Comparison of ENCODE assay signal across 9 mouse cellular contexts in the genomic region with DNA sequence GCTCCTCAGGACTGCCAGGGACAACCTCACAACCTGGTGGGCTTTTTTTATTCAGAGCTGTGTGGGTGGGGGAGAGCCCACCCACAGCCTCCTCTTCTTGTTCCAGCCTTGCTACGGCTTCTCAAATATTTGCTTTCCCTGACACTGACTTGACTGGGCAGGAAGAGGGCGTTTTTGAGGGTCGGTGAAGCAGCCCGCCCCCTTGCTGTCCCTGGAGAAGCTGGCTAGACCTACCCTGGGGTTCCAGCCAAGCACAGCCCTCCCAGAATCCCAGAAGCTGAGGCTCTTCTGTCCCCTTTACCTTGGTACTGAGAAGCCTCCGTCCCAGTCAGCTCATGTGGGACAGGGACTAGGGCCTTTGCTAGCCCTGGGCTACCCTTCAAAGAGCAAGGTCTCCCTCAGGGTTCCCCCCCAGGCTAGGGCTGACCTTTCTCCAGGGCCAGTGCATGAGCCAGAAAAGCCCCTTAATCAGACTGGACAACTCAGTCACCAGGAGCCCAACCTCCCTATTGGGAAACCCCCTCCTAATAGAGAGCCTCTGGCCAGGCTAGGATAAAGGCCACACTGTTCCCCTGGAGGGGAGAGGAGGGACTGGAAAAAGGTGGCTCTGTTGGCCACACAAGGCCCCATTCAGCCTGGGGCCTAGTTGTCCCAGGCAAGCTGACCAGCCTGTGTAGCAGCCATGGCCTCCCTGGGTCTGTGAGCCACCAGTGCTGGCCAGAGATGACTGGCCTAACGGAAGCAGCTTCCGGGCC. TPM values are rescaled to one million over a fixed set of nuclear protein-coding genes. Genes with fewer than 3 reads are reported as not detected.
DNase-seq lines count a peak whose midpoint lies in the region; ATAC-seq lines count a peak whose summit lies in the region.
"Had no signal": no experiment of that assay in that cellular context is flagged by ENCODE, and none has a peak within 500 bp of the region (broad histone marks: within the 10 kb centered on the region; RNA-seq: fewer than 3 reads in every experiment).

No protein-coding gene starts in this region.

- peak overlapping the region; percentile 74 for H3K4me2 ChIP-seq in midbrain, embryonic 15.5 days

- H3K4me1 ChIP-seq in midbrain, embryonic 15.5 days: peaks cover 56% of the 10 kb centered on the region

- peak overlapping the region; percentile 56 for H3K27ac ChIP-seq in midbrain, embryonic 15.5 days
- H3K27ac ChIP-seq: liver, embryonic 14.5 days had no signal

- peaks cover 24% of the 10 kb centered on the region for H3K36me3 ChIP-seq in midbrain, embryonic 15.5 days (replicated peaks)

- no peak overlapping the region; the same call in 1 of the 2 replicates for H3K9ac ChIP-seq in midbrain, embryonic 15.5 days
- H3K9ac ChIP-seq: liver, embryonic 14.5 days had no signal

- DNase-seq in frontal cortex, postnatal 25 days (ENCODE audit: low spot score in 2 of 2): no peak
- DNase-seq in right cerebral cortex, adult 18-20 months: peak; percentile 75
- no peak for DNase-seq in right cerebral cortex, adult 2 months (ENCODE audit: low spot score in 2 of 2)
- DNase-seq in kidney, postnatal 14 days: peak; percentile 44
- no peak for DNase-seq in cerebellum, adult 11 months

- no peak overlapping the region for H3K4me3 ChIP-seq in midbrain, embryonic 15.5 days

- no peaks in the 10 kb centered on the region for H3K9me3 ChIP-seq in midbrain, embryonic 15.5 days

- ATAC-seq in frontal cortex, adult (ENCODE audit: low TSS enrichment): peak; percentile 43
- ATAC-seq in midbrain, embryonic 15.5 days (replicated peaks): no peak
- no peak for ATAC-seq in inflammation-experienced regulatory T-cells, adult 6 months

- WGBS in midbrain, embryonic 15.5 days: 37% methylated on average over 7 of the region's 7 CpGs

- H3K27me3 ChIP-seq in midbrain, embryonic 15.5 days (replicated peaks): no peaks in the 10 kb centered on the region

RNA-seq across cellular contexts. Expression of gene Mtss1l, which starts 4.0 kb away (rescaled TPM):
- polyA plus RNA-seq in midbrain, embryonic 15.5 days (2015; fragmentation: Nextera tagmentation; extraction: Ambion mirVana): 45.7 and 50.0 TPM in 2 replicates
- polyA plus RNA-seq in inflammation-experienced regulatory T-cells, adult 6 months (2017; shearing (Covaris generic)): under 1 TPM in 1 of 3 experiments, not detected in 2; 0.19 TPM

Comparison
In these comparisons a context has a peak if more than half of its experiments do, and no peak if none do; other contexts are left out.
1. DNase-seq: peak in right cerebral cortex, adult 18-20 months (single experiment) and kidney, postnatal 14 days (single experiment); none in frontal cortex, postnatal 25 days (0 of 2), right cerebral cortex, adult 2 months (0 of 2) and cerebellum, adult 11 months (single experiment).
2. RNA of gene Mtss1l, which starts 4.0 kb away (polyA plus RNA-seq): 45.7 to 50.0 TPM in midbrain, embryonic 15.5 days; 0.19 TPM in inflammation-experienced regulatory T-cells, adult 6 months; every median in the first group is over 10 times any median in the second.